Mouse (Mus musculus) olfactory bulb, adult 2 months (tissue): ENCODE results near the gene Idua.

Source experiments
- CTCF ChIP-seq: fragments of 200-500 bp; IDR thresholded peaks from 2 replicates; pipeline ENCODE4 v1.5.1; 2012; ENCODE audit warnings: low read depth, mild to moderate bottlenecking, low read length, moderate library complexity; ENCODE audit not compliant: insufficient read depth
- POLR2A ChIP-seq: fragments of 200-500 bp; IDR thresholded peaks from 2 replicates; pipeline ENCODE4 v1.6.1; 2012; ENCODE audit warnings: mild to moderate bottlenecking, low read depth, low read length, moderate library complexity; ENCODE audit not compliant: insufficient read depth

DNA sequence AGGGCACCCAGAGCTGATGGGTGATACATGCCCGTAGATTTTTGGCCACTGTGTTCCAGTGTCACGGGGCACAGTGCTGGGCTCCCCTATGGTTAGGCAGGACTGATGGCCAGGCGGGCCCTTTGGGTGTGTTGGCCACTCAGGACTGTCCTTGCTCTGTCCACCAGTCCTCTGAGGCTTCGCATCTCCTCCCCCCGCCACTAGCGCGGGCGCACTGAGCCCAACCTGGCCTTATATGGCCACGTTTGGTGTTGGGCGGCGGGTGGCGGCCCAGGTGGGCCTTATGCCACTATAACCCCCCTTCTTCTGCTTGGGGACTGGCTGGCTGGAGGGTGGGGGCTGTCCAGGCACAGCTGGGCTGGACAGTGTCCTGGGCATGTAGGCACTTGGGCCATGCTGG is 35.7 kb downstream of the Idua start:
- TF ChIP-seq POLR2A: no peak
- no peak for TF ChIP-seq CTCF
